Mouse (Mus musculus) hindbrain, embryonic 15.5 days (tissue): ENCODE measurements at regions not wholly inside any gene's neighbourhood (a gene's known extent, or its start where the extent isn't known, plus 50 kb on each side); places are given as distances from the start of the nearest gene placed in this dataset.

Experiments
- ATAC-seq: fragments of 200-750 bp; cut with Nextera tagmentation; 2 replicates; pipeline ENCODE4 v1.8.0; 2017; ENCODE audit warnings: low read depth, moderate number of reproducible peaks, moderate TSS enrichment; ENCODE audit not compliant: low FRiP score
- H3K27ac ChIP-seq: fragments of 300-500 bp; sonication (generic); replicated peaks from 2 replicates; pipeline ENCODE4 v1.5.1; 2015; ENCODE audit warnings: mild to moderate bottlenecking, inconsistent platforms
- H3K27me3 ChIP-seq: fragments of 300-500 bp; sonication (generic); 2 replicates; pipeline ENCODE4 v1.6.1; 2015; ENCODE audit warnings: control low read depth, inconsistent platforms
- H3K36me3 ChIP-seq: fragments of 300-500 bp; sonication (generic); 2 replicates; pipeline ENCODE4 v1.6.1; 2015; ENCODE audit warnings: control low read depth, inconsistent platforms
- H3K4me1 ChIP-seq: fragments of 300-500 bp; sonication (generic); replicated peaks from 2 replicates; pipeline ENCODE4 v1.6.1; 2015; ENCODE audit warnings: control low read depth, inconsistent platforms
- H3K4me2 ChIP-seq: fragments of 300-500 bp; sonication (generic); 2 replicates; pipeline ENCODE4 v1.6.1; 2015; ENCODE audit warnings: moderate library complexity, mild to moderate bottlenecking, inconsistent platforms
- H3K4me3 ChIP-seq: fragments of 300-500 bp; sonication (generic); 2 replicates; pipeline ENCODE4 v1.5.1; 2015; ENCODE audit warnings: mild to moderate bottlenecking, inconsistent platforms
- H3K9ac ChIP-seq: fragments of 300-500 bp; sonication (generic); 2 replicates; pipeline ENCODE4 v1.6.1; 2015; ENCODE audit warnings: inconsistent platforms
- H3K9me3 ChIP-seq: fragments of 300-500 bp; sonication (generic); 2 replicates; pipeline ENCODE4 v1.6.1; 2016; ENCODE audit warnings: control low read depth, inconsistent platforms
- WGBS: fragments of 180-500 bp; shearing (Covaris S2); methylation state at CpG from one replicate; pipeline ENCODE4 v1.1.7; 2015; 5-methylcytosine and 5-hydroxymethylcytosine counted together

DNA sequence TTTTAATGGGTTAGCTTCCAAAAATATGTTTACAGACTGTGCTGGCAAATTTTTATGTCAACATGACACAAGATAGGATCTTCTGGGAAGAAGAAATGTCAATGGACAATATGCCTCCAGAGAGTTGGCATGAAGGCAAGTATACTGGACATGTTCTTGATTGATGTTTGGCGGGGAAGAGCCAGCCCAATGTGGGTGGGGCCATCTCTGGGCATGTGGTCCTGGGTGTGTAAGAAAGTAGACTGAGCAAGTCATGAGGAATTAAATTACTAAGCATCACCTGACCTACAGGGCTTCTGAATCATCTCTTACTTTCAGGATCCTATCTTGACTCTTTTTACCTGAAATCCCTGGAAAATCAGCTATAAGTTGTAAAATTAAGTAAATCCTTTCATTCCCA is 525.0 kb upstream of the Grm7 start:
- H3K9me3 ChIP-seq = no peaks in the 10 kb centered on the region
- H3K9ac ChIP-seq = no peak overlapping the region
- WGBS = 93% methylated on average over 1 of the region's 1 CpGs
- no peaks in the 10 kb centered on the region for H3K27me3 ChIP-seq
- no peak overlapping the region for H3K27ac ChIP-seq
- ATAC-seq = no peak
- no peaks in the 10 kb centered on the region for H3K4me1 ChIP-seq
- H3K4me3 ChIP-seq = no peak overlapping the region
- H3K36me3 ChIP-seq = no peaks in the 10 kb centered on the region
- H3K4me2 ChIP-seq = no peak overlapping the region

GRCm38 (mm10) chr6:110132271-110132670 is 513.1 kb upstream of the Grm7 start:
- Histone ChIP-seq H3K27me3 (no peaks in the 10 kb centered on the region), H3K4me3 (no peak overlapping the region), H3K4me2 (no peak overlapping the region), H3K36me3 (no peaks in the 10 kb centered on the region), H3K9ac (no peak overlapping the region), H3K27ac (no peak overlapping the region), H3K9me3 (no peaks in the 10 kb centered on the region), H3K4me1 (no peaks in the 10 kb centered on the region)
- 74% methylated on average over 3 of the region's 3 CpGs for WGBS
- no peak for ATAC-seq

GRCm38 (mm10) chr6:110133587-110133986 is 511.8 kb upstream of the Grm7 start:
- Histone ChIP-seq H3K9ac (no peak overlapping the region), H3K36me3 (no peaks in the 10 kb centered on the region), H3K4me3 (no peak overlapping the region), H3K4me2 (no peak overlapping the region), H3K27me3 (no peaks in the 10 kb centered on the region), H3K27ac (no peak overlapping the region), H3K4me1 (no peaks in the 10 kb centered on the region), H3K9me3 (no peaks in the 10 kb centered on the region)
- 93% methylated on average over 1 of the region's 1 CpGs for WGBS
- ATAC-seq = no peak

DNA sequence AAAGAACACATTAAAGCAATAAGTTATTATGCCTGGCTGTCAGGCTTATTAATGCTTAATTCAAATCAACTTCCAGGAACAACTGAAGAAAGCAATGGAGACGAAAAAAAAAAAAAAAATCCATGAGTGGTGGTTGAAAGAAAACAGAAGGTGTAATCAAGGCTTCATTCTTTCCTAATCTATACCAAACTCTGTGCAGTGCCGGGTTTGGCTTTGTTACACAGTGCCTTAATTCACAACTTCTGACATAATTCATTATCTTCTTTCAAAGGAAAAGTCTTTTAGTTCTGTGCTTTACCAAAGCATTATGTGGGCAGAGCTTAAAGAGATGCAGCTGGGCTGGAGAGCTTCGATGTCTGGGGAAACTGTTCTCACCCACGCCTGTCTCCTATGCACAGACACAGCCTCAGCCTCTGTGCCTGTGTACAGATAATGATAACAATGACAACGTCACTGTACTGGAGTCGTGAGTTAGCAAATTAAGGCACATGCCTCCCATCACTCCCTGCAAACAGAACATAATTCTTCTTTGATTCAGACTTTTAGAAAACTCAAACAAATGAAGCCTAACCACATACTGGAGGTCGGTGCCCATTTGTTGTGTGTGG is 508.2 kb upstream of the Grm7 start:
- Histone ChIP-seq H3K27ac (no peak overlapping the region), H3K4me3 (no peak overlapping the region), H3K36me3 (no peaks in the 10 kb centered on the region), H3K9ac (no peak overlapping the region), H3K27me3 (no peaks in the 10 kb centered on the region), H3K4me2 (no peak overlapping the region), H3K9me3 (no peaks in the 10 kb centered on the region), H3K4me1 (no peaks in the 10 kb centered on the region)
- 31% methylated on average over 7 of the region's 7 CpGs for WGBS
- no peak for ATAC-seq

DNA sequence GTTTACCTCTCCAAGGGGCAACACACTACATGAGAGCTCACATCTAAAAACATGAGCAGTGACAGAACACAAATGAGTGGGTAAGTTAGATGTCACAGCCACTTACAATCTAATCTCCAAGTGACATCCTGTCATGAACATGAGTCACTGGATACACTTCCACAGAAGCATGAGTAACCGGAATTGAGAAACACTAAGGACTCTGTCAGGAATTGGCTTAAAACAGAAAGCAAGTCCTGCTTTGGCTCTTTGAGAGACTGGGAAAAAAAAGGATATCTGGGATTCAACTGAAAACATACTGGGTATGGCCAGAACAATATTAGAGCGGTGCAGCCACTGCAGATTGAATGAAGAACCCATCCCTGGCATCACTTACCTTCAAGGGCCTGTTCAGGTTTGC is 506.0 kb upstream of the Grm7 start:
- Histone ChIP-seq H3K27ac (no peak overlapping the region), H3K27me3 (no peaks in the 10 kb centered on the region), H3K4me1 (no peaks in the 10 kb centered on the region), H3K36me3 (no peaks in the 10 kb centered on the region), H3K4me3 (no peak overlapping the region), H3K9ac (no peak overlapping the region), H3K9me3 (no peaks in the 10 kb centered on the region), H3K4me2 (no peak overlapping the region)
- no peak for ATAC-seq
- WGBS = 89% methylated on average over 2 of the region's 2 CpGs

DNA sequence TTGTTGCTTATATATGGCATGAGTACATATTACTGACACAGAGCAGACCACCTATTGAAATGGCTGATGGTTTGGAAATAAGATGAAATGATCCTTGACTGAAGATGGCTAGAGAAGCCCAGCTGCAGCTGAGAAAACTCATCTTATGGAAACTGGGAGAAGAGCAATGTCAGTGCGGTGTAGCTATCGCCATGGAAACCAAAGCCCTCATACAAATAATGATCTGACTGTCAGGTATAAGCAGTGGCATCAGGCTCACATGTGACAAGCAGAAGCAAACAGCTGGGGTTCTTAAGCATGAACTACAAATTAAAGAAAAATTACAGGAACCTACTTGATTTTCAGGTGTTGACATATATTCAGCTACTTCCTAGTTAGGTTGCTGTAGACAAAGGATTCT is 476.8 kb upstream of the Grm7 start:
- H3K4me1 ChIP-seq = no peaks in the 10 kb centered on the region
- H3K4me3 ChIP-seq = no peak overlapping the region
- WGBS = 49% methylated on average over 2 of the region's 2 CpGs

GRCm38 (mm10) chr6:110205973-110206372 is 439.4 kb upstream of the Grm7 start:
- no peaks in the 10 kb centered on the region for H3K27me3 ChIP-seq
- WGBS = 36% methylated on average over 2 of the region's 2 CpGs
- no peak overlapping the region for H3K4me3 ChIP-seq
- no peak overlapping the region for H3K27ac ChIP-seq
- ATAC-seq = peak; percentile 61; the same call in 1 of the 2 replicates
- H3K9me3 ChIP-seq = no peaks in the 10 kb centered on the region
- H3K4me1 ChIP-seq = no peaks in the 10 kb centered on the region
- no peak overlapping the region for H3K9ac ChIP-seq
- H3K4me2 ChIP-seq = no peak overlapping the region
- no peaks in the 10 kb centered on the region for H3K36me3 ChIP-seq

More for the DNA sequence above, 476.8 kb upstream of the Grm7 start:
- Histone ChIP-seq H3K27me3 (no peaks in the 10 kb centered on the region), H3K4me2 (no peak overlapping the region), H3K9ac (no peak overlapping the region), H3K36me3 (no peaks in the 10 kb centered on the region), H3K9me3 (no peaks in the 10 kb centered on the region), H3K27ac (no peak overlapping the region)
- ATAC-seq = no peak

- Histone ChIP-seq H3K9ac (no peak overlapping the region), H3K4me1 (no peaks in the 10 kb centered on the region), H3K36me3 (no peaks in the 10 kb centered on the region), H3K27ac (no peak overlapping the region), H3K4me2 (no peak overlapping the region), H3K4me3 (no peak overlapping the region), H3K9me3 (no peaks in the 10 kb centered on the region), H3K27me3 (no peaks in the 10 kb centered on the region)
- 88% methylated on average over 1 of the region's 1 CpGs for WGBS
- no peak for ATAC-seq
Observed at GRCm38 (mm10) chr6:110208822-110209221, 436.6 kb upstream of the Grm7 start.

DNA sequence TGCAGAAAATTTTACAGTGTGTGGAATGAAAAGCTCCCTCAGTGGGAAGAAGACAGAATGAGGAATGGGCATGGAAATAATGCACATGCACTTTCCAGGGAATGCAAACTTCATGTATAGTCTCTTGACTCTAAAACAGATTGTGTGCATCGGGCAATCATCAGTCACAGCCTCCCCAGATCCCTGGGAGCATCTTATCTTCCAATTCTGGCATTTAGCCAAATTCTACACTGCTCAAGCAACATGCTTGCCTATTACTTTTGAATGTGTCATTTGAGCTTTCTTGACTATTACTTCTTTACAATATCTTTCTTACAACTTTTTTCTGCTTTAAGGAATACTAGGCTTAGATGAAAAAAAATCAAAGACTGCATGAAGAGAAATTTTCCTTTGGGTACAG is 397.9 kb upstream of the Grm7 start:
- Histone ChIP-seq H3K9me3 (no peaks in the 10 kb centered on the region), H3K27me3 (no peaks in the 10 kb centered on the region), H3K4me2 (no peak overlapping the region), H3K36me3 (no peaks in the 10 kb centered on the region), H3K27ac (no peak overlapping the region), H3K4me1 (no peaks in the 10 kb centered on the region), H3K9ac (no peak overlapping the region), H3K4me3 (no peak overlapping the region)
- no peak for ATAC-seq
- WGBS = 58% methylated on average over 1 of the region's 1 CpGs

DNA sequence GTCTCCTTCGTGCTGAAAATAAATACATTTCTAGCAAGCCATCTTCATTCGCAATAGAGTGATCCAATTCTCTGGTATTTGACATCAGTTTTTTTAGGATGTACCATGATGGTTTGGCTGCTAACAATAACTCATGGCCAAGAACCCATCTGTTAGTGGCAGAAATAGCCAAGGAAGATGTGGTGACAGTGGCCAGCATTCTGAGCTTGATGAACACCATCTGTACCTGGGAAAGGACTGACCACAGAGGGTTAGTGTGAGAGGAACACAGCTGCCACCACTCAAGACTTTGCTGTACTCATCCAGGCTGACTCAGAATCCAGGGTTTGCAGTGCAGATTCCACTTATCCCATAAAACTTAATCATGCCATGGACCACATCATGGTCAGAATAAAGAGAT is 348.8 kb upstream of the Grm7 start:
- Histone ChIP-seq H3K9ac (no peak overlapping the region), H3K4me1 (no peaks in the 10 kb centered on the region), H3K36me3 (no peaks in the 10 kb centered on the region), H3K27ac (no peak overlapping the region), H3K27me3 (no peaks in the 10 kb centered on the region), H3K9me3 (no peaks in the 10 kb centered on the region), H3K4me2 (no peak overlapping the region), H3K4me3 (no peak overlapping the region)
- no peak for ATAC-seq
- 87% methylated on average over 2 of the region's 2 CpGs for WGBS
